Mouse (Mus musculus) thymus, postnatal 0 days (tissue): Measurements from ENCODE around the gene Olfr370. TPM values are rescaled to one million over a fixed set of nuclear protein-coding genes. Genes with fewer than 3 reads are reported as not detected.
"Not testable (repeated sequence)": the region's sequence is repeated elsewhere in the genome, so short reads cannot be mapped to it uniquely, and the experiment has no call there.

Experiments
- DNase-seq: peaks from one replicate; pipeline ENCODE4 v3.0.0-alpha.2; 2015; ENCODE audit warnings: low spot score
- polyA plus RNA-seq: library from polyadenylated mRNA; unstranded; fragments of >200 nt; fragmentation: Nextera tagmentation; extraction: Ambion mirVana; gene quantifications from 2 replicates; pipeline ENCODE4 v1.2.1, GENCODE M21; 2015

The Olfr370 gene
- not detected in 2 replicates for polyA plus RNA-seq

DNA sequence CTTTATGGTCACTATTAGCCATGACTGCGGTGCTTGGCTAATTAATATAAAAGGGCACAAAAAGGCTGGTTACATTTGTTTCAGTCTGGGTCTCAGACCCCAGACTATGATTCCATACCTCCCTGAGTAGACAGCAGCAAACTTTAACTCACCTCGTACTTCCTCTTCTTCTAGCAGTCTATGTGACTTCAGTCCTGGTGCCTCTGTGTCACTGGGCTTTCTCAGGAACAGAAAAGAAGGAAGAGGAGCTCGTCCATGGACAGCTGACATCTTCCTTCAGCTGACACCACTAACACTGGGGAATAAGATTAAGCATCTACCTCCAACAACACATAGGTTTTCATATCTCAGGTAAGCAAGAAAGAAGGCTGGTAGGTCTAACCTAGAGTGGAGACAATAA is at the start of gene Olfr370:
Gene Olfr370, plus strand, starts transcription at position 45 of the 400 bp plus-strand sequence.
- no peak for DNase-seq

DNA sequence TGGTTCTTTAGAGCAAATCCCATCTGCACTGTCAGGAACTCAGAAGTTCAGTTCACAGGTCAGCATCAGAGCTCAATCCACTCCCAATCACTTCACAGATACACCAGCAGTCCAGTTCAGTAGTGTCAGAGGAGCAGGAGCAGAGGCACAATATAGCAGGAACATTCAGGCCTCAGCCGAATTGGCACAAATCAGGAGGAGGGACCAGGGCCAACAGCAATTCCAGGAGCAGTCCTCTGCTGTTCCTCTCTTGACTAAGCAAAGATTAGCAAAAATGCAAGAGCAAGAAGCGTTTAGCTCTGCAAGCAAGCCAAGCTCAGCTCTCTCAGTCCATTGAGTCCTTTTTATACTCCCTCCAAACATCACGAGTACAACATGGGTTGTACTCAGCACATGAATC is 23.9 kb upstream of the Olfr370 start:
- DNase-seq, result no peak

DNA sequence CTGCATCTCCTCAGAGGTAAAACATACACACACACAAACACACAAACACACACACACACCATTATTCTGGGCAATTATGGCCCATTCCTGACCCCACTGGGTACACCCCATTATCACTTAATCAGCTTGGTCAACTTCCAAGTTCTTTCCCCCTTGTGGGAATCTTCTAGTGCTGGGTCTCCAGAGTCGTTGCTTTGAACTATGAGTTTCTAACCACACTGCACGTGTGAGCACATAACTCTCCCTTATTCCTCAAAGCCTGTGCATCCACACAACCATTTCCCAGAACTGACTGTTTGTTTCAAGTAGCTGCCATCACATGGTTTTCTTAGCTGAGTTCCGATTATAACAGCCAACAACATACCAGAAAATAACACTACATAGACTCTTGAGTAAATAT is 15.1 kb upstream of the Olfr370 start:
- DNase-seq, result no peak

DNA sequence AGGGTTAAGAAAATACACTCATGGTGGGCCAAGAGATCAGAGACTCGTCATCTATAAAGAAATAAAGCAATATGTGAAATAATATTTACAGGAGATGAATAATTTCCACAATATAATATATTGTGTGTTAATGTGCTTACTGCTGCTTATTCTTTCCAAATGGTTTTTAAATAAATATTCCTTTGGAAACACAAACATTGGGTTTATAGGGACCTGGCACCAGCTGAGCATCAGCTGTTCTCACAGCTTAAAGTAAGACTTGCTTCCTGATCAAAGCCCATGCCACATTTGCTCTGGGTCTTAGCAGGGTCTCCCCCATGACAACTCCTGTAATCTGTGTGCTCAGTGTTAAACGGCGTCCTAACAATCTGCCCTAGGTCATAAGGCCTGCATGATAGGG is 14.7 kb upstream of the Olfr370 start:
- not testable (repeated sequence) for DNase-seq

DNA sequence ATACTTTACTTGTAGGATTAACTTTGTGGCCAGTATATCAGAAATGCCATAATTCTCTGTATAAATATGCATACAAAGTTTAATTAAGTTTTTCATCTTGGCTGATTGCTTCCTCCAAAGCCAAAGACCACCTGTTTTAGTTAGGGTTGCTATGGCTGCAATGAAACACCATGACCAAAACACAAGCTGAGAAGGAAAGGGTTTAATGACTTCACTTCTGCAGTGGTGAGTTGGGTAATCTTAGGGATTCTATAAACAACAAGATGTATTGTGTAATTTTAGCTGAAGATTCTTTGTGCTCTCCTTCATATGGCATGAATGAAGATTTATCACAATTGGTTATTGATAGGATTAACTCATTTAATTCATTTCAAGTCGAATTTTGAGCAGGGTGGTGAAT is 14.3 kb upstream of the Olfr370 start:
- DNase-seq, result no peak

DNA sequence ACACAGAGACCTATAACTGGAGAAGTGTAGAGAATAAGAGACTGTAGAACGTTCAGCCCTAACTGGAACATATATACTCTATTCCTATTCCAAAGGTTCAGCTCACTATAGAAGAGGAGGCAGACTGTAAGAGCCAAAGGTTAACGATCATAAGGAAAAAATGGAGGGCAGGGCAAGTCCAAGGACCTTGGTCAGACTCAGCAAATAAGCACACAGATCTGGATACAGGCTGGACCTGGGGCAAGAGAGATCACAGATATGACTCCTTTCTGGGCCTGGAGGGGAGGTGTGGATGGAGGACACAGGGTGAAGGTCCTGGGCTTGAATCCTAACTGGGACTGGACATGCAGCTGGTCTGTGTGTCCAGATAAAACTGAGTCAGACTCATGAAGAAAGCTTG is 778 bp upstream of the Olfr370 start:
- DNase-seq, result no peak

DNA sequence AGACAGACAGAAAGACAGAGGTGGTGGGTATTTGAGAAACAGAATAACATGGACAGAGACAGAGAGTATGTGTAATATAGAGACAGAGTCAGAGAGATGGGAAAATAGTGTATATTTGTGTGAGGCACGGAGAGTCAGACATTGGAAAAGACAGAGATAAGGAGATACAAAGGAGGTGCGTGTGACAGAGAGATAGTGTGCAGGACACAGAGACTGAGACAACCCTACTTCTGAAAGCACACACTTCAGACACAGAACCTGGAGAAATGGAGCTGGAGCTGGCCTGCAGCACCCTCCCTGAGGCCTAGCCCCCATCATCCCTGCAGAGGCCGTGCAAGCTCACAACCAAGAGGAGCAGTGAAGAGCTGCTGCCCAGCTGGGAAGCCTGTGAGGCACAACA is 27.1 kb downstream of the Olfr370 start:
- DNase-seq, result no peak

DNA sequence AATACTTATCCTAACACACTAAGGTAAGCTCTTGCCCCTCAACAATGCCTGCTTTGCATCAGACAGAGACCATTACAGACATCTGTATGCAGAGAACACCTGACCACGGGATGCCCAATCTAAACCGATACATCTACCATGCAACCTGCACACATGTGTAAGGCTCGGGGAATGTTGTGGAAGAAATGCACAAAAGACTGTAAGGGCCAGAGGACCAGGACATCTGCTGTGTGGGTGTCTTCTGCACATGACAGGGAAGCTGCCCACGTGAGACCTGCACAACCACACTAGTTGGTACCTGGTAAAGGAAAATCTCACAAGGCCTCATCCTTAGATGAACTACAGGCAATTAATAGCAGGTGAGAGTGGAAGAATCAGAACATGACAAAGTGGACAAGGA is 27.7 kb downstream of the Olfr370 start:
- no peak for DNase-seq

DNA sequence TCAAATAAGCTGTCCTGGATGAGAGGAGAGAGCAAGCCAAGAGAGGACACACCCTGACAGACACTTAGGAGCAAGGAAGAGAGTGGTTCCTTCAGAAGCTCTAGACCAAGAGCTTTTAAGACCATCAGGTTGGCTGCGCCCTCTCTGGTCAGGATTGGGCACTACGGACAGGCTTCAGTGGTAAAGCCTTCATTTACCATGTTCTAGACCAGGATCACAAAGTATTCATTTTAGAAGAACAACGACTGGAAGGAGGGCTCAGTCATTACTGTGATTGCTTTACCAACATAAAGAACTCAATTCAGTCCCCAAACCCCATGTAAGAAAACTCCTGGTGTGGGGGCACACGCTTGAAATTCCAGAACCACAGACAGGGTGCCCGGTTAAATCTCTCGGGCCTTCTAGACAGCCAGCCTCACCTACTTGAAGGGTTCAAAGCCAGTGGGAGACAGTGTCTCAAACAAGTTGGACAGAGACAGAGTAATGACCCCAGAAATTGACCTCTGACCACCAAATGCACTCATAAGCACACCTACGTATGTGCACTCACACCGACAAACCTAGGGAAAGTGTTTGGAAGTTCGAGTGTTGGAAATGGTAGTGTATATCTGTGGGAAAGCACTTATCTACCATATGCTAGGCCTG is 30.3 kb downstream of the Olfr370 start:
- peak; percentile 56 for DNase-seq

DNA sequence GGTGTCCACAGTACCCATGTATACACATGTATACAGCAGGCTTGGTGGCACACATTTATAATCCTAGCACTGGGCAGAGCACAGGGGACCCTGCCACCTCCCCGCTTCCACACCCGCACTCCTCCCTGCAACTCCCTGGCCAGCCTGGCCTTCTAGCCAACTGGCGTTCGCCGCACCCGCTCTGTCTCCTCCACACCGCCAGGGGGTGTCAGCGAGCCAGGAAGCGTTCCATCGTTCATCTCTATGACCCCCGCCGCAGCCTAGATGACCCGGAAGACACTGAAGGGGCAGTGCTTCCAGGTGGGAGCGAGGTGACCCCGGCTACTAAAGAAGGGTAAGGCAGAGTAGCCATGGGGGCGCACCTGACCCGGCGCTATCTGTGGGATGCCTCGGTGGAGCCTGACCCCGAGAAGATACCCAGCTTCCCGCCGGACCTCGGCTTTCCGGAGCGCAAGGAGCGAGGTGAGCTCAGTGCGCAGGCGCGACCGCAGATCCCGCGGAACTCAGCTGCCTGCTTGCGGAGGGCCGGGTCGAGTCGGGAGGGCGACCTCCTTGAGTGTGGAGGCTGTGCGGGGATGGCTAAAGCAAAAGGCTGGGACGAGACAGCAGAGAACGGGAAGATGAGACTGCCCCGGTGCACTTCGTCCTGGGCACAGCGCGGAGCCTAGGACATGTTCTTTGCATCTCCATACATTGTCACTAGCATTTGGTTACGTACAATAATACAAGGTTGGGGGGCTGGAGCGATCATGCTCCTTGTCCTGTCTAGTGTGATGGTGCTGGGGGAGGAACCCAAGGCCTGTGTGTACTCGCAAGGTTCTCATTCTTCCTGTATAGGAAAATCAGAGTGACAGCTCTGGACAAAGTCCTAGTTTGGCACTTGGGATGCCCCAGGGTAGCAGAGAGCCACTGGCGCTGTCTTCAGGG is 31.2 kb downstream of the Olfr370 start, which contains the start of gene Ndufb7:
Gene Ndufb7, plus strand, starts transcription at position 203 of the 927 bp plus-strand sequence.
- peak; percentile 91 for DNase-seq

DNA sequence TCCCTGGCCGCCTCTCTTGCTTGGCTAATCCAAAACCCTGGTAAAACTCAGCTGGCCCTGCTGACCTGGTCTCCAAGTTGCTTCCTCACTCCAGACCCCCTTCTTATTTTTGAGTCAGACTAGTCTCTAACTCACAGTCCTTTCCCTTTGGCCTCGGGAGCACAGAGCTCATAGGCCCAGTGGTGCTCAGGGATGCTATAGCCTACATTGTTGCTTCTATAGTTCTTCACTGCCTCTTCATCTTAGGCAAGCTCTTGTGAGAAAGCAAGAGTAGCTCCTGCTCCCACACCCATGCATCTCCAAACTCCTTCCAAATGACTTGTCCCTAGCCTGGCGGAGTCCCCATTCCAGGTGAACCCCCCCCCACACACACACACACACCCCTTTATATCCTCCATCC is 32.1 kb downstream of the Olfr370 start:
- no peak for DNase-seq

DNA sequence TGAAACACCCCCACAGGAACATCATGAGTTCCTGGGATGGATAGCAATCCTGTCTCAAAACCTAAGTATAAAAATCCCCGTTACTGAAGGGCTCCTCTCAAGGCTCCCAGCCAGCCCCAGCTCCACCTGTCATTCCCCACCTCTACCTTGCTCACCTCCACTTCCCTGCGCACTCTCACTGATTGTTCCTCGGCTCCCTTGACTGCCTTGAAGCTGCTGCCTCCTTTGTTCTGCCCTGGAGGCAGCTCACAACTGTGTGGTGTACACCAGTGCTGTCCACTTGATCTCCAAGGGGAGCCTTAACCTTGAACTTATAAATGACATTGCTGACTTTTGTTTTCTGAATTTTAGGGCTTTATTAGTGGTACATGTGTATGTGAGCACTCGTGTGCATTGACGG is 32.5 kb downstream of the Olfr370 start:
- no peak for DNase-seq

DNA sequence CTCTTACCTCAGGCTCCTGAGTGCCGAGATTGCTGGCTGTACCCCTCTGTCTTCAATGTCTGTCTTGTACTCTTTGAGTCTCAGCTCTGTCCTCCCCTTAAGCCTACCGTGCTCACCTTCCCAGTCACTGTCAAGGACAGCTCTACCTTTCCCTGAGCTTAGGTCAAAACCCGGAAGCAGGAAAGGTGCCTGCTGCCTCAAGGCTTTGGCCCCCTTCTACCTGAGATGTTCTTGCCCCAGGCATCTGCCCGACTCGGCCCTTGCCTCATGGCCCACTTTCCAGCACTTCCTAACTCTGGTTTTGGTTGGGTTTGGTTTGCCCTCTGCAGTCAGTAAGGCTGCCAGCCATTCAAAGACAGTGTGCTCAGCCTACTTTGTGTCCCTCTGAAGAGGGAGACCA is 33.2 kb downstream of the Olfr370 start:
- DNase-seq, result no peak

DNA sequence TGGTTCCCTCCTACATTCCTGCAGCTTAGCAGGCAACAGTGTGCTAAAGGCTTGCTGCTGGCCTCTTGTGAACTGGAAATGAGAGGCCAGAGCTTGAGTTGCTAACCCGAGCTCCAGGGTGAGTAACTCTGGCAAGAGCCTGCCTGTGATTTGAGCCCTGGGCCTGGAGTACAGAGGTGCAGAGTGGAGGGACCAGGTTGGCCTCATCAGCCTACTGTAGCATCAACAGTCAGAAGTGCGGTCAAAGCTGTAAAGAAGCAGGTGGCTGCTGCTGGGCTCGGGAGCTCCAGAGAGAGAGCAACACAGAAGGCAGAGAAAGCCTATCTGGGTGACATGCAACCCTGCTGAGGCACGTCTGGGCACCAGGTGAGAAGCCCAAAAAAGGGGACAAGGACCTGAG is 33.6 kb downstream of the Olfr370 start:
- no peak for DNase-seq

DNA sequence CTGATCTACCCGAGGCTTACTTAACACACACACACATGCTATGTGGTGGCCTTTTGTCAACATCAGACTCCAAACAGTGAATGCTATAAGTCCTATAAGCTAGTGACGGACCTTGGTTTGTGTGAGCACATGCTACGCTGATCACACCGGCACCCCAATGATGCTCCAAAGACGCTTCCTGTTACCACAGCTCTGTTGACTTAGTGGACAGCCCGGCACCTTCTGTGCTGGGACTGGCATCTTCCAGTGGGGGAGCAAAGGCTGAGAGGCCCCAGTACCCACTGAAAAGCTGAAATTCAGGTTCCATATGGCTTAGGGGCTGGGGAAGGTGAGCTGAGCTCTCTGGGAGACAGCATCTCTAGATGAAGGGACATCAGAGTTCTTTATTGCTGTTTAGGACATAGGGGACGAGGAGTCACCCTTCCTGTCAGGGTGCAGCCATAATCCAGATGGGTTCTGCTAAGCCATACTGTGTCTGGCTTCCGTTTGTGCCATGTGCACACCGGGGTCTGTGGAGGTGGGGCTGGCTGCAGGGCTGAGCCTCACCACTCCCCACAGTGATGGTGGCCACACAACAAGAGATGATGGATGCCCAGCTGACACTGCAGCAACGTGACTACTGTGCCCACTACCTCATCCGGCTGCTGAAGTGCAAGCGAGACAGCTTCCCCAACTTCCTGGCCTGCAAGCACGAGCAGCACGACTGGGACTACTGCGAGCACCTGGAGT is 34.9 kb downstream of the Olfr370 start:
- DNase-seq, result no peak

DNA sequence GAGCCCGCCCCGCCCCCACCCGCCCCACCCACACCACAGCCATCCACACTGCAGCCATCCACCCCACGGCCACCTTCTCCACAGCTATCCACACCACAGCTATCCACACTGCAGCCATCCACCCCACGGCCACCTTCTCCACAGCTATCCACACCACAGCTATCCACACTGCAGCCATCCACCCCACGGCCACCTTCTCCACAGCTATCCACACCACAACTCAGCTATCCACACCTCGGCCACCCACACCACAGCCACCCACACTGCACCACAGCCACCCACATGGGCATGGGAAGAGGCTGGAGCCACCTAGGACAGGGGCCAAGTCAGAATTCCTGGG is 35.4 kb downstream of the Olfr370 start:
- not testable (repeated sequence) for DNase-seq

DNA sequence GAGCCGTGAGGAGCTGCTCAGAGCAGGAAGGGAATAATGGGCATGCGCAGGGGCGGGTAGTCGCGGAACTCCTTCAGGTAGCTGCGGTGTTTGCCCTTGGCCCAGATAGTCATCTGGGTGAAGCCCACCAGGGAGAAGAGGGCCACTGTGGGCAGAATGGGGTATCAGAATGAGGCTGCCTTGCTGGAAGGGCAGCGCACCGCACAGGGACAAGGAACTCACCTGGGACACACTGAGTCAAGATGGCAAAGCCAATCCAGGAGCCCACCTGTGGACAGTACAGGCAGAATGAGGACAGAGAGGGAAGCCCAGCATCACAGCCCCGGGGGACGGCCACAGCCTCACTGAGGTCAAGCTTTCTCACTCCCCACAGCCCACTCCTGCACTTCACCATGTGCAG is 36.2 kb downstream of the Olfr370 start:
- no peak for DNase-seq

DNA sequence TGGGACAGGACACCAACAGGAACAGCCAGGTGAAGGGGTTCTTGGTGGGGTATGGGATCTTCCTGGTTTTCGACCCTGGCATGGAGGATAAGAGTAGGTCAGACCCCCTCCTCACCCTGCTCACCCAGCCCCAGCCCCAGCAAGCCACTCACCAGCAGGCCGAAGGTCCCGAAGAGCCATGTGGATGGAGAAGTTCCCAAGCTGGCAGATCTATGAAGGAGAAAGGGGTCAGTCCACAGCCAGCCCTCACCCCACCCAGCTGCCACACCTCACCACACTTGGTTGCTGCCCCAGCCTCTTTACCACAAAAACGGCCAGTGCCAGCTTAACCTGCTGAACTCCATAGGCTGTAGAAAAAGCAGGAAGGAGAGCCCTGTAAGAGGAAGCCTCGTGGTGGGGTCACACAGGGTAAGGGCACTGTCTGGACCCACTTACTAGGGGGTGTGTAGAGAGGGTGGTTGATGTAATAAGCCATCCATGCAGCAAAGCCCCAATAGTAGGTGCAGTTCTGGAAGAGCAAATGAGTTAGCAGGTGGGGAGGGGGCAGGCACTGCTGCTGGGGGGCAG is 36.7 kb downstream of the Olfr370 start:
- no peak for DNase-seq

DNA sequence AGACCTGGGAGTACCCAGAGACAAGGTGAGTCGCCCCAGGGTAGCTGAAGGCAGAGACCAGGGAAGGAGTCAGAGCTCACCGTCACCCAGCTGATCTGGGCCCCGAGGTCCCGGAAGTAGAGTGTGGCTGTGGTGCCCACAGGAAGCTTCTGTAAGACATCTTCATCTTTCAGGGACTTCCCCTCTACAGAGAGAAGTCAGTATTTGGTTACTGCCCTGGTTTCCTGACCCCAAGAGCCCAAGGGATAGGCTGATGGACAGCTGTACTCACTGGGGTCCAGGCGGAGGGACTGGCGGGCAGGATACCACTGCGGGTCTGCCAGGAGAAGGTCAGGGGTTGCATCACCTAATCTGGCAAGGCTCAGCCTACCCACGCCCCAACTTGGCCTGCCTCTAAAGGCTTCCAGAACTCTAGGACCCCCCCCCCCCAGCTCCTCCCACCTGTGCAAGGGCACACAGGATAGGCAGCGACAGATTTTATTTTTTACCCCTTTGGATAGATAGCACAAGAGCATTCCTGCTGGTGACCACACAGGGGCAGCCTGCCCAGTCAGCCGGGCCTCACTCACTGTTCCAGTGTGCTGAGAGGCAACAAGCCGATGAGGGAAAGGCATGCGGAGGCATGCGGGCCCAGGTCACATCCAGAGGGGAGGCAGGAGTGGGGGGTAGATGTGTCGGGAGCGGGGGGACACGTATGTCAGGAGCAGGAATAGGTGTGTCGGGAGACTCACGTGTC is 37.7 kb downstream of the Olfr370 start:
- peak; percentile 78 for DNase-seq

DNA sequence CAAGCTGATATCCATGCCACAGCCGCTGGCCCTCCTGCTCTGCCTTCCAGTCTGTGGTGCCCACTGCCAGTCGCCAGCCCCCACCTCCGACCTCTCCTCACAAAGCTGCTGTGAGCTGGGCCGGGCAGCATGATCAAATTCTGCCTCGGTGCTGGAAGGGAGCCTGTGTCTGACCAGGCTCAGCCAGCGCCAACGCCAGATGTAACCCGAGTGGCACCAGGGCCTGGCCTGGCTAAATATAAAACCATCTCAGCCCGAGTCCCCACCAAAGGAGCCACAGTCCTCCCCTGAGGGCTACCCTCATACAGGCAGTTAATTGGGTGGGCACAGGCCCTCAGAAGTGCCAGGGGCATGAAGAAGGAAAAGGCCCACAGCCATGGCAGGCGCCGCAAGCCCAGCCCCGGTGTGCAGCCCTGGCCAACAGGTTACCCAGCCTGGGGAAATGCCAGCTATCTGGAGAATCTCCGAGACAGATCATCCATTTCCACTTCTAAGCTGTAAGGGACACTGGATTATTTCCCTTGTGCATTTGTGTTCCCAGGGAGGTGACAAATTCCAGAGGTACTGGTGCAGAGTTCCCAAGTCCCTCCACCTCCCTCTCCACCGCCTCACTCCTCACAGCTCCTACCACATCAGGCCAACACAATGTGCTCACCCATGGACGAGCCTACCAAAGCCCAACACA is 39.2 kb downstream of the Olfr370 start:
- no peak for DNase-seq
